Mouse (Mus musculus) kidney, postnatal 0 days (tissue): Measurements from ENCODE around the gene Lsamp. TPM values are rescaled to one million over a fixed set of nuclear protein-coding genes. Genes with fewer than 3 reads are reported as not detected.

ENCODE experiments used
- ATAC-seq: fragments of 200-750 bp; cut with Nextera tagmentation; replicated peaks from 2 replicates; pipeline ENCODE4 v1.8.0; 2017; ENCODE audit warnings: low read depth, moderate number of reproducible peaks, moderate TSS enrichment, moderate library complexity; ENCODE audit not compliant: low FRiP score
- DNase-seq: peaks from one replicate; pipeline ENCODE4 v3.0.0-alpha.2; 2016; ENCODE audit warnings: low spot score
- H3K27ac ChIP-seq: fragments of 300-500 bp; sonication (generic); 2 replicates; pipeline ENCODE4 v1.5.1; 2014; ENCODE audit warnings: mild to moderate bottlenecking
- H3K27me3 ChIP-seq: fragments of 300-500 bp; sonication (generic); 2 replicates; pipeline ENCODE4 v1.6.1; 2014; ENCODE audit warnings: low read length, mixed read lengths; ENCODE audit not compliant: insufficient read depth
- H3K36me3 ChIP-seq: fragments of 300-500 bp; sonication (generic); 2 replicates; pipeline ENCODE4 v1.6.1; 2014; ENCODE audit warnings: low read length, mixed read lengths; ENCODE audit not compliant: insufficient read depth
- H3K4me1 ChIP-seq: fragments of 300-500 bp; sonication (generic); replicated peaks from 2 replicates; pipeline ENCODE4 v1.6.1; 2014; ENCODE audit warnings: antibody characterized with exemption, low read length, mixed read lengths; ENCODE audit not compliant: insufficient read depth
- H3K4me2 ChIP-seq: fragments of 300-500 bp; sonication (generic); 2 replicates; pipeline ENCODE4 v1.6.1; 2014; ENCODE audit warnings: mild to moderate bottlenecking, low read length, moderate library complexity, mixed read lengths
- H3K4me3 ChIP-seq: fragments of 300-500 bp; sonication (generic); replicated peaks from 2 replicates; pipeline ENCODE4 v1.5.1; 2014; ENCODE audit warnings: low read depth, low read length
- H3K9ac ChIP-seq: fragments of 300-500 bp; sonication (generic); 2 replicates; pipeline ENCODE4 v1.6.1; 2014; ENCODE audit warnings: low read depth, low read length
- H3K9me3 ChIP-seq: fragments of 300-500 bp; sonication (generic); replicated peaks from 2 replicates; pipeline ENCODE4 v1.6.1; 2016; ENCODE audit warnings: low read length, inconsistent platforms, mixed read lengths
- CTCF ChIP-seq: IDR thresholded peaks from 2 replicates; pipeline ENCODE4 v1.5.1; 2016; ENCODE audit warnings: antibody characterized with exemption, low read depth, mild to moderate bottlenecking, moderate library complexity
- WGBS: fragments of 180-500 bp; shearing (Covaris S2); extraction: QIAGEN DNeasy Blood & Tissue Kit; methylation state at CpG from one replicate; pipeline ENCODE4 v1.1.7; 2014; 5-methylcytosine and 5-hydroxymethylcytosine counted together
- polyA plus RNA-seq: library from polyadenylated mRNA; unstranded; fragments of >200 nt; fragmentation: Nextera tagmentation; extraction: Ambion mirVana; gene quantifications from 2 replicates; pipeline ENCODE4 v1.2.1, GENCODE M21; 2015

The Lsamp gene
- polyA plus RNA-seq = 2.7 and 3.4 TPM in 2 replicates

- Histone ChIP-seq H3K4me1 (0 out of 2 replicates have a peak, but pooled peaks cover 3% of the 10 kb centered on the region), H3K27ac (no peak within 1 kb of the TSS), H3K4me3 (peak within 1 kb of the TSS; percentile 21), H3K9me3 (no peaks in the 10 kb centered on the region), H3K9ac (no peak within 1 kb of the TSS), H3K4me2 (peak within 1 kb of the TSS; percentile 82), H3K27me3 (0 out of 2 replicates have a peak, but pooled peaks cover 3% of the 10 kb centered on the region), H3K36me3 (no peaks in the 10 kb centered on the region)
- WGBS = under 1% methylated on average over 24 of the region's 24 CpGs
- DNase-seq (peak; percentile 77), ATAC-seq (peak; percentile 85)
- peak; percentile 73 for TF ChIP-seq CTCF
These were observed at the start of gene Lsamp for GRCm38 (mm10) chr16:39984205-39984634. TSS of gene Lsamp (plus strand) at chr16:39984361.

GRCm38 (mm10) chr16:39957686-39958085 lies 26.5 kb upstream of the Lsamp start:
- ATAC-seq (no peak), DNase-seq (no peak)

GRCm38 (mm10) chr16:39972712-39973111 lies 11.4 kb upstream of the Lsamp start:
- no peak for ATAC-seq

More at GRCm38 (mm10) chr16:39957686-39958085, 26.5 kb upstream of the Lsamp start:
- Histone ChIP-seq H3K9me3 (no peaks in the 10 kb centered on the region), H3K4me2 (no peak overlapping the region), H3K4me3 (no peak overlapping the region), H3K27me3 (no peaks in the 10 kb centered on the region), H3K36me3 (no peaks in the 10 kb centered on the region), H3K9ac (no peak overlapping the region), H3K4me1 (no peaks in the 10 kb centered on the region), H3K27ac (no peak overlapping the region)
- 97% methylated on average over 2 of the region's 2 CpGs for WGBS
- no peak for TF ChIP-seq CTCF

GRCm38 (mm10) chr16:39984635-39985291 lies 602 bp downstream of the Lsamp start:
- Histone ChIP-seq H3K36me3 (no peaks in the 10 kb centered on the region), H3K4me3 (peak overlapping the region; percentile 21), H3K4me2 (peak overlapping the region; percentile 82), H3K27me3 (0 out of 2 replicates have a peak, but pooled peaks cover 3% of the 10 kb centered on the region), H3K4me1 (0 out of 2 replicates have a peak, but pooled peaks cover 3% of the 10 kb centered on the region), H3K9ac (no peak overlapping the region), H3K9me3 (no peaks in the 10 kb centered on the region), H3K27ac (no peak overlapping the region)
- DNase-seq (peak; percentile 44), ATAC-seq (peak; percentile 75)
- under 1% methylated on average over 25 of the region's 29 CpGs for WGBS
- TF ChIP-seq CTCF = no peak

More at GRCm38 (mm10) chr16:39972712-39973111, 11.4 kb upstream of the Lsamp start:
- WGBS = 74% methylated on average over 1 of the region's 1 CpGs
- H3K36me3 ChIP-seq = no peaks in the 10 kb centered on the region
- H3K4me2 ChIP-seq = no peak overlapping the region
- no peak overlapping the region for H3K9ac ChIP-seq
- H3K27ac ChIP-seq = no peak overlapping the region
- no peak for DNase-seq
- H3K4me3 ChIP-seq = no peak overlapping the region
- no peaks in the 10 kb centered on the region for H3K27me3 ChIP-seq
- H3K9me3 ChIP-seq = no peaks in the 10 kb centered on the region
- no peaks in the 10 kb centered on the region for H3K4me1 ChIP-seq
- no peak for TF ChIP-seq CTCF

GRCm38 (mm10) chr16:39988466-39988865 lies 4.3 kb downstream of the Lsamp start:
- 0 out of 2 replicates have a peak, but pooled peaks cover 3% of the 10 kb centered on the region for H3K4me1 ChIP-seq
- no peak for TF ChIP-seq CTCF
- H3K4me2 ChIP-seq = no peak overlapping the region
- no peak overlapping the region for H3K27ac ChIP-seq
- DNase-seq (no peak), ATAC-seq (no peak)
- no peaks in the 10 kb centered on the region for H3K9me3 ChIP-seq
- no peaks in the 10 kb centered on the region for H3K36me3 ChIP-seq
- H3K9ac ChIP-seq = no peak overlapping the region
- 0 out of 2 replicates have a peak, but pooled peaks cover 3% of the 10 kb centered on the region for H3K27me3 ChIP-seq
- WGBS = 51% methylated on average over 2 of the region's 2 CpGs
- H3K4me3 ChIP-seq = no peak overlapping the region

- no peaks in the 10 kb centered on the region for H3K27me3 ChIP-seq
- no peaks in the 10 kb centered on the region for H3K4me1 ChIP-seq
- H3K4me2 ChIP-seq = no peak overlapping the region
- no peaks in the 10 kb centered on the region for H3K36me3 ChIP-seq
- H3K27ac ChIP-seq = no peak overlapping the region
- ATAC-seq = no peak
- H3K4me3 ChIP-seq = no peak overlapping the region
- no peaks in the 10 kb centered on the region for H3K9me3 ChIP-seq
- no peak overlapping the region for H3K9ac ChIP-seq
- WGBS = 89% methylated on average over 5 of the region's 5 CpGs
- DNase-seq = no peak
- TF ChIP-seq CTCF = no peak
These were observed 10.7 kb downstream of the Lsamp start for GRCm38 (mm10) chr16:39994821-39995220.
